Mouse (Mus musculus) brain, adult 10 weeks (tissue): Measurements from ENCODE around the gene Fam208b. TPM values are rescaled to one million over a fixed set of nuclear protein-coding genes. Genes with fewer than 3 reads are reported as not detected.

Experiments used
- polyA plus RNA-seq: library from polyadenylated mRNA; stranded (reverse); fragments of 350-450 nt; fragmentation: Illumina TruSeq; extraction: RNeasy Lipid Tissue Mini Kit (QIAGEN cat#74804); gene quantifications from one replicate; pipeline ENCODE4 v1.2.3, GENCODE M21; 2015; ENCODE audit warnings: low read depth, low replicate concordance

Gene Fam208b
- polyA plus RNA-seq = 13.9 TPM

DNA sequence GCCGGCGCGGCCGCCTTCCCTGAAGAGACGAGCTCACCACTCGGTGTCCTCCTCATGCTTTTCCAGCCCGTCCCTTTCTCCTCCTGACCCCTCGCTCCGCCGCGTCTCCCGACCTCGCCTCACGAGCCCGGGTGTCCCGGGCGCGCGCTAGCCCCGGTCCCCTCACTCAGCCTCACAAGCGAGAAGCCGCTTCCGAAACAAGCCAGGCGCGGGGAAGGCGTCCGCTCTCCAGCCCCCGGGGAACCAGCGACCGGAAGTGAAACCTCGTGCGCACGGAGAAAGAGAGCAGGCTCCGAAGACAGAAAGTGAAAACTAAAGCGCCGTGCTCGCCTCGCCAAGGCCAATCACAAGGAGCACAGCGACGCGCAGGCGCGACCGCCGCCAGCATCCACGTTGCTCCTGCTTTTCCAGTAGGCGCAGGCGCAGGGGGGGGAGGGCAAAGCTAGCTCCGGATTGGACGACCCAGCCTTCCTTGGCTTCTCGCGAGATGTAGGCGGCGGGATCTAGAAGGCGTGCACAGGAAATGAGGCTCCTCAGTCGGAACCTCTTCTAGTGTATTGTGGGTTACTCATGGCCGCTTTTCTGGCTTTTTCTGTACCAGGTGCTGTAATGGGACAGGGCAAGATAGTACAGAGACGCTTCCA is at the start of gene Fam208b:
Fam208b (minus strand) TSS at position 314 of the 644 bp plus-strand sequence.

DNA sequence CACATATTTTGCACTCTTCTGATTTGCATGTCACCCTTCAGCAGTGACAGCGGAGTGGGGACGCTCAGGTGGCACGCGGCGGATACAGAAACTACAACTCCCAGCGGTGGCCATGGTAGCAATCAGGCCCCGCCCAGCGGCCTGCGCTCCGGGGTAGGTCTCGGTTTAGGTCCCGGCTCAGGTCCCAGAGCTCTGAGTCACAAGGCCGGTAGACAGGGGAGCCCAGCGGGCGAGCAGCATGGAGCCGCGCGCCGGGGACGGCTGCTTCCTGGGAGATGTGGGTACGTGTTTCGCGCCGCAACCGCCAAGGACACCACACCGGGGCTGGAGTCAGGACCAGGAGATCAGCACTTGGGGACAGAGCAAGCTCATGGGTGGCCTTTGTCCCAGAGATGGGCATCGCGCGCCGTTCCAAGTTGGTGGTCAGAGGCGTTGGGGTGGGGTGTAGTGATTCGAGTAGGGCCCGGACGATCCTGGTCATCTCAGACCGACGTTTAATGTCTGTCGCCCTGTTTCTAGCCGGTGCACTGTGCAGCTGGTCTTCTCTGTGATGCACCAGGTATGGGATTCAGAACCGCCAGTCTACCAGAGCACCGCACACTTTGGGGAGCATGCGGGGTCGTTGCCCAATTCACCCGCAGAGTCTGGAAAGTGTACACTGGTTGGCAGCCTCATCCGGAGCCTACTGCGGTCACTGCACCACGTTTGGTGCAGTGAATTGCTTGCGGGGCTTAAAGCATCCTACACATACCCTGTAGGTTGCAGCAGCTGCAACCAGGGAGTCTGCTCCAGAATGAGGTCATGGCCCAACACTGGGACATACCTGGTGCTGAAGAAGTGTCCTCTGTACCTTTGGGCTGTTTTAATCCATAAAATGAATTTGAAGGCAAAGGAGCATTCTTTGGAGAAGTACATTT is 23.2 kb upstream of the Fam208b start, which contains the start of gene Asb13:
Asb13 (plus strand) TSS at position 138 of the 917 bp plus-strand sequence.

DNA sequence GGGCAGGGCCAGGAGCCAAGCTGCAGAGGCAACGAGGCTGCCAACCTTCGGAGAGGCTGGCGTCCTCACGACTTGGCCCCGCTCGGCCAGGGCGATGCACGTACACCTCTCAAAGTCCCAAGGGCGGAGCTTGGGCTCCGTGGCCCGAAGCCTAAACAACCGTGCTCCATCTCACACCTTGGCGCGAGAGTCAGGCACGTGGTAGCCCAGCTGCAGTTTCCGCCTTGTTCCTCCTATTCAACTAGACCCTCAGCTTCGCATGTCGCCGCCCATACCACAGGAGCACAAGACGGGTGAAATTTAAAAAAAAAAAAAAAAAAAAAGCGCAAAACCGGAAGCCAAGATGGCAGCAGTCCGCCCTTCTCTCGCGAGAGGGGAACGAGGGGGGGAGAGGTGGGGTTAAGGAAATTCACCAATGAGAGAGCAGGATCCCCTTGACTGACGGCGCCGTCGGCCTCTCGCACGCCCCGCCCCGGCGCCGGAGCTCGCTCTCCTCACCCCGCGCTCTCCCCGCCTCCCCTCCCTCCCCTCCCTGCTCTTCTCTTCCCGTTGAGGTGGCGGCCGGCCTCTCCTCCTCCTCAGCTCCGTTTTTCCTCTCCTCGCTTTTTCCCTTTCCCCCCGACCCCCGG is 73.2 kb downstream of the Fam208b start, which contains the start of gene Gdi2:
Gdi2 (plus strand) TSS at position 470 of the 629 bp plus-strand sequence.

Other genes with a start within 250 kb of the Fam208b start
- 393 TPM for gene Gdi2, start 73.0 kb downstream of the Fam208b start, polyA plus RNA-seq
- gene Asb13, start 22.9 kb upstream of the Fam208b start, polyA plus RNA-seq = 36.3 TPM
- gene Calml3, start 193.2 kb upstream of the Fam208b start, polyA plus RNA-seq = not detected
- gene Calm4, start 226.6 kb upstream of the Fam208b start, polyA plus RNA-seq = not detected
- not detected for gene Calm5, start 243.1 kb upstream of the Fam208b start, polyA plus RNA-seq